Mouse (Mus musculus) intestine, embryonic 16.5 days (tissue): ENCODE measurements at regions not wholly inside any gene's neighbourhood (a gene's known extent, or its start where the extent isn't known, plus 50 kb on each side); places are given as distances from the start of the nearest gene placed in this dataset.

Experiments
- ATAC-seq: fragments of 200-750 bp; cut with Nextera tagmentation; 2 replicates; pipeline ENCODE4 v1.8.0; 2017; ENCODE audit warnings: moderate TSS enrichment, moderate library complexity
- H3K27ac ChIP-seq: fragments of 300-500 bp; sonication (generic); 2 replicates; pipeline ENCODE4 v1.5.1; 2014; ENCODE audit warnings: mild to moderate bottlenecking, low read length
- H3K27me3 ChIP-seq: fragments of 300-500 bp; sonication (generic); replicated peaks from 2 replicates; pipeline ENCODE4 v1.6.1; 2014; ENCODE audit warnings: low read length, control low read depth, mixed read lengths; ENCODE audit not compliant: control insufficient read depth, insufficient read depth
- H3K36me3 ChIP-seq: fragments of 300-500 bp; sonication (generic); 2 replicates; pipeline ENCODE4 v1.6.1; 2014; ENCODE audit warnings: low read length, control low read depth; ENCODE audit not compliant: control insufficient read depth, insufficient read depth
- H3K4me1 ChIP-seq: fragments of 300-500 bp; sonication (generic); 2 replicates; pipeline ENCODE4 v1.6.1; 2014; ENCODE audit warnings: low read length, control low read depth, mixed read lengths; ENCODE audit not compliant: control insufficient read depth, insufficient read depth
- H3K4me2 ChIP-seq: fragments of 300-500 bp; sonication (generic); 2 replicates; pipeline ENCODE4 v1.6.1; 2014; ENCODE audit warnings: low read depth, low read length, control low read depth
- H3K4me3 ChIP-seq: fragments of 300-500 bp; sonication (generic); 2 replicates; pipeline ENCODE4 v1.5.1; 2014; ENCODE audit warnings: mild to moderate bottlenecking, low read length
- H3K9ac ChIP-seq: fragments of 300-500 bp; sonication (generic); 2 replicates; pipeline ENCODE4 v1.6.1; 2014; ENCODE audit warnings: low read depth, low read length
- H3K9me3 ChIP-seq: fragments of 300-500 bp; sonication (generic); 2 replicates; pipeline ENCODE4 v1.6.1; 2016; ENCODE audit warnings: low read length, control low read depth; ENCODE audit not compliant: control insufficient read depth
- WGBS: fragments of 180-500 bp; shearing (Covaris S2); extraction: QIAGEN DNeasy Blood & Tissue Kit; methylation state at CpG from one replicate; pipeline ENCODE4 v1.1.7; 2014; 5-methylcytosine and 5-hydroxymethylcytosine counted together

DNA sequence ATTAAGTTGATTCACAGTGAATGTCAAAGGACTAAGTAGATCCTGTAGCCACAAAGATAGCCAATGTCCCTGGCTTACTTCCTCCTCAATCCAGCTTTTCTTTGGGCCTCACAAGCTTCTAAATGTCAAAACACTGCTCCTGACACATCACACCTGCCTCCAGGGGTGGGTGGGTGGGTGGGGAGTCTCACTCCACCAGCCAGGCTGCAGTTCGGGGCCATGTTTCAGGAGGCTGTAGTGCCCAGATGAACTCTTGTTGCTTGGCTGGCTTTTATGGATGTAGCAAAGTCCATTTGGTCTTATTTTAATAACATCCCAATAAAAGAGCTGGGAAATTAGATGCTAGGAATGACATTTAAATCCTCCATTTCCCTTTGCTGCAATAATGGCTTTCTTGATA lies 94.5 kb upstream of the Nt5c1b start:
- H3K27ac ChIP-seq, result no peak overlapping the region
- no peak overlapping the region for H3K4me2 ChIP-seq
- no peaks in the 10 kb centered on the region for H3K36me3 ChIP-seq
- H3K4me1 ChIP-seq, result no peaks in the 10 kb centered on the region
- H3K9me3 ChIP-seq, result no peaks in the 10 kb centered on the region
- 37% methylated on average over 1 of the region's 1 CpGs for WGBS
- H3K4me3 ChIP-seq, result no peak overlapping the region
- H3K9ac ChIP-seq, result no peak overlapping the region
- H3K27me3 ChIP-seq, result no peaks in the 10 kb centered on the region
- peak; percentile 59; the same call in 1 of the 2 replicates for ATAC-seq

DNA sequence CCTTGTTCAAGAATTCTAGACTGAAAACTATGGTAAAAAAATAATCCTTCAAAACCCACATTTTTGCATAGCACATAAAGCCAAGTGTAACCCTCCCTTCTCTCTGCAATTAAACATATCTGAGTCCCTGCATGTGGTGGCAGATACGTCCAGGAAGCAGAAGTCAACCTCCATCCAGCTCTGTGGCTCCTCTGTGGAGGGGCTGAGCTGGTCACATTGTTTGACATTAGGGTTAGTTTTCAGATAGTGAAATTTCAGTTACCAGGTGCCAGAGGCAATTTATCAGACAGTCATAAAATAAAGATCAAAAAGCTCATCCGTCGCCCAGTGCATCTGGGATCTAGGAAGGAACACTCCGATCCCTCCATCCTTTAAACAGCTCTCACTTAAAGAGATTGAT lies 77.1 kb upstream of the Nt5c1b start:
- no peak for ATAC-seq
- H3K27ac ChIP-seq, result no peak overlapping the region
- H3K9me3 ChIP-seq, result no peaks in the 10 kb centered on the region
- no peak overlapping the region for H3K4me2 ChIP-seq
- no peaks in the 10 kb centered on the region for H3K4me1 ChIP-seq
- WGBS, result 36% methylated on average over 4 of the region's 4 CpGs
- H3K36me3 ChIP-seq, result no peaks in the 10 kb centered on the region
- no peak overlapping the region for H3K9ac ChIP-seq
- H3K4me3 ChIP-seq, result no peak overlapping the region
- no peaks in the 10 kb centered on the region for H3K27me3 ChIP-seq

DNA sequence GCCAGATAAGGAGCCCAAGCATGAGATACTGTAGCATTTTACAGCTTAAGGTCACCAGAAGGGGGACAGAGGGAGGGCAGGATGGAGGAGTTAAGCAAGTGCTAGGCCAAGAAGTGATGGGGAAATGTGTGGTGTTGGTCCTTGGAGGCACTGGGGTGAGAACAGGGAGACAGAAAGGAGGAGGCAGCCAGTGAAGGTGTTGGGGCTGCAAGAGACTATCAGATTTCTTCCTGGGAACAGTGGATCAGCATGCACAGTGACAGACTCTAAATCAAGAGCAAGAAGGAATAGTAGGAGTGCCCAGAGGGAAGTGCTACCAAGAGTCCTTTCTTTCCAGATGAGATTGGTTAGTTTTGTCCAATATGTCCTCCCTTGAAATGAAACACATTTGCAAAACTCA lies 63.8 kb upstream of the Nt5c1b start:
- Histone ChIP-seq H3K4me1 (no peaks in the 10 kb centered on the region), H3K27me3 (no peaks in the 10 kb centered on the region), H3K27ac (no peak overlapping the region), H3K36me3 (no peaks in the 10 kb centered on the region), H3K9me3 (no peaks in the 10 kb centered on the region), H3K9ac (no peak overlapping the region), H3K4me3 (no peak overlapping the region), H3K4me2 (no peak overlapping the region)
- no peak for ATAC-seq
